Mouse (Mus musculus) bone marrow, adult 2 months (tissue): ENCODE data around the gene Glb1.

Experiments
- CTCF ChIP-seq: fragments of 200-500 bp; IDR thresholded peaks from 2 replicates; pipeline ENCODE4 v1.5.1; 2011; ENCODE audit warnings: low read length, control low read depth; ENCODE audit not compliant: control insufficient read depth, insufficient read depth
- POLR2A ChIP-seq: fragments of 200-500 bp; IDR thresholded peaks from 2 replicates; pipeline ENCODE4 v1.6.1; 2011; ENCODE audit warnings: low read depth, mild to moderate bottlenecking, control low read depth, low read length, borderline replicate concordance; ENCODE audit not compliant: control insufficient read depth

DNA sequence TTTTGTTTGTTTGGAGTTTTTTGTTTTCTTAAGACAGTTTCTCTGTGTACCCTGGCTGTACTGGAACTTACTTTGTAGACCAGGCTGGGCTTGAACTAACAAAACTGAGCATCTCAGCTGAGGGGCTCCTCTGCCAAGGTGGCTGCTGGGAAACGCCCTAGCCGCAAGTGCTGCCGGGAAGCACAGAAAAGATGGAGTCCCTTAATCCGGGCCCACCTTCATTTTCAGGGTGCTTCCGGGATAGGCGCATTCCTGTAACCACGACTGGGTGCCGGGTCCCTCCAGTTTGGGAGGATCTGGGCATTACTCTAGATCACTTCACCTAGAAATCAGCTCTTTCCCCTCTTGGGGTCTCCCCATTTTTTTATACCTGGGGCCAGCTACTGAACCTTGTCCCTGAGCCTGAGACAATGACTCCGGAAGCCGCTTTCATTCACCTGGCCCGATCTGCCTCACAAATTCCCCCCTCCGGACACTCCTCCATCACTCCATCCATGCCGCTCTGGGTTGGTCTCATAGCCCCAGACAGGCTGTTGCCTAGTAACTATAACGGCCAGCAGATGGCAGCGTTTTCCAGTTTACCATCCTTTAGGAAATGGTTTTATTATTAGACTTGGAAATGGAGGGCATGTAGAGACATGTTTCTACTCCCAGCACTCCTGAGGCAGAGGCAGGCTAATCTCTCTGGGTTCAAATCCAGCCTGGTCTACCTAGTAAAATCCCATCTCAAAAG is 99.1 kb downstream of the Glb1 start:
- peak; percentile 23; the same call in 1 of the 2 replicates for TF ChIP-seq CTCF
- no peak for TF ChIP-seq POLR2A
